Mouse (Mus musculus) liver, adult 2 months (tissue): Measurements from ENCODE around the gene Ssh1.

Experiments used
- CTCF ChIP-seq: fragments of 200-500 bp; IDR thresholded peaks from 2 replicates; pipeline ENCODE4 v1.5.1; 2011; ENCODE audit warnings: low read depth, low read length, control low read depth
- POLR2A ChIP-seq: fragments of 200-500 bp; IDR thresholded peaks from 2 replicates; pipeline ENCODE4 v1.6.1; 2011; ENCODE audit warnings: low read length, control low read depth; ENCODE audit not compliant: insufficient read depth; ENCODE audit errors: extremely low read depth

DNA sequence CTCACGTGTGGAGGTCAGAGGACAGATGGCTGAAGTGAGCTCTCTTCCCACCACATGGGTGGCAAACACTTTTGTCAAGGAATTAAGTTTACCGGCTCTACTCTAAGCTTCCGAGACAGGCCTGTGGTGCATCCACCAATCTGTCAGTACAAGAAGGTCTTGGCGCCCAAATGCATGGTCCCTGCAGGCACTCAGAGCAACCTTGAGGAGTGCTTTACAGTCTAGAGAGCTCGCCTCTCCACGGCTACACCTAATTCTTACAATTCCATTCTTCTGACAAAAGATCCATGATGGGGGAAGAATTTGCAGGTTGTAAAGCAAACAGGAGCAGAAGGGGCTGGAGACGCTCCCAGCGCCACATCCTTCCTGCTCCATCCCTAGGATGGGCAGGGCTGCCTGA is 17.1 kb downstream of the Ssh1 start:
- TF ChIP-seq POLR2A (no peak), CTCF (no peak)
